Mouse (Mus musculus): Measurements from ENCODE around the gene Smpd3. TPM values are rescaled to one million over a fixed set of nuclear protein-coding genes. Genes with fewer than 3 reads are reported as not detected.

The Smpd3 gene
- 1 to 10 TPM in 1 of 2 experiments, under 1 TPM in 1; 0.97 to 1.2 TPM for total RNA-seq (2023)

GRCm38 (mm10) chr8:106337852-106338521 lies at the start of gene Smpd3:
Gene Smpd3, minus strand, starts transcription at chr8:106337988.

GRCm38 (mm10) chr8:106210821-106211345 lies 126.9 kb downstream of the Smpd3 start, which contains the start of the genes Slc7a6os and Prmt7:
Gene Slc7a6os, minus strand, starts transcription at chr8:106210935.
Gene Prmt7, plus strand, starts transcription at chr8:106210936.

Other genes starting within 250 kb of the Smpd3 start
- gene Esrp2, start 201.0 kb downstream of the Smpd3 start, total RNA-seq (2023): not detected
- 10 to 100 TPM; 18.4 to 18.7 TPM for gene Pla2g15, start 187.6 kb downstream of the Smpd3 start, total RNA-seq (2023)
- 1 to 10 TPM; 6.5 to 8.0 TPM for gene Slc7a6, start 169.1 kb downstream of the Smpd3 start, total RNA-seq (2023)
- 10 to 100 TPM; 20.4 to 21.9 TPM for gene Slc7a6os, start 127.1 kb downstream of the Smpd3 start, total RNA-seq (2023)
- 1 to 10 TPM; 6.9 to 8.0 TPM for gene Prmt7, start 127.1 kb downstream of the Smpd3 start, total RNA-seq (2023)
- 1 to 10 TPM; 3.9 to 4.4 TPM for gene Zfp90, start 77.3 kb upstream of the Smpd3 start, total RNA-seq (2023)
- gene 6030452D12Rik, start 162.5 kb upstream of the Smpd3 start, total RNA-seq (2023): not detected
- gene Cdh3, start 172.9 kb upstream of the Smpd3 start, total RNA-seq (2023): not detected
- 100 to 1,000 TPM in 1 of 2 experiments, 10 to 100 TPM in 1; 80.3 to 102 TPM for gene Gm10073, start 235.5 kb upstream of the Smpd3 start, total RNA-seq (2023)